Mouse (Mus musculus): ENCODE measurements at regions not wholly inside any gene's neighbourhood (a gene's known extent, or its start where the extent isn't known, plus 50 kb on each side); places are given as distances from the start of the nearest gene placed in this dataset.

- TF ChIP-seq CTCF (IDR thresholded peaks at IDR 0.05; ENCODE audit: borderline replicate concordance, insufficient read depth, low read depth, low read length): no peak
- no peak for TF ChIP-seq POLR2A (IDR thresholded peaks at IDR 0.05; ENCODE audit: borderline replicate concordance, insufficient read depth, low read length)
Observed at GRCm38 (mm10) chr10:91967570-91968310, 754.5 kb downstream of the Nedd1 start.
